Mouse (Mus musculus) kidney, postnatal 14 days (tissue): ENCODE data around the gene Btbd11.
"Not testable (repeated sequence)": the region's sequence is repeated elsewhere in the genome, so short reads cannot be mapped to it uniquely, and the experiment has no call there.

Experiments used
- DNase-seq: peaks from one replicate; pipeline ENCODE4 v3.0.0; 2022; ENCODE audit warnings: mixed read lengths

Gene Btbd11

GRCm38 (mm10) chr10:85694429-85694828 lies 307.8 kb downstream of the Btbd11 start:
- not testable (repeated sequence) for DNase-seq

- no peak for DNase-seq
Measured at GRCm38 (mm10) chr10:85699721-85700120, 313.1 kb downstream of the Btbd11 start.

- not testable (repeated sequence) for DNase-seq
Measured at GRCm38 (mm10) chr10:85709790-85710189, 323.2 kb downstream of the Btbd11 start.
